Mouse (Mus musculus): ENCODE data around the gene Hsp90ab1.

Hsp90ab1 gene

DNA sequence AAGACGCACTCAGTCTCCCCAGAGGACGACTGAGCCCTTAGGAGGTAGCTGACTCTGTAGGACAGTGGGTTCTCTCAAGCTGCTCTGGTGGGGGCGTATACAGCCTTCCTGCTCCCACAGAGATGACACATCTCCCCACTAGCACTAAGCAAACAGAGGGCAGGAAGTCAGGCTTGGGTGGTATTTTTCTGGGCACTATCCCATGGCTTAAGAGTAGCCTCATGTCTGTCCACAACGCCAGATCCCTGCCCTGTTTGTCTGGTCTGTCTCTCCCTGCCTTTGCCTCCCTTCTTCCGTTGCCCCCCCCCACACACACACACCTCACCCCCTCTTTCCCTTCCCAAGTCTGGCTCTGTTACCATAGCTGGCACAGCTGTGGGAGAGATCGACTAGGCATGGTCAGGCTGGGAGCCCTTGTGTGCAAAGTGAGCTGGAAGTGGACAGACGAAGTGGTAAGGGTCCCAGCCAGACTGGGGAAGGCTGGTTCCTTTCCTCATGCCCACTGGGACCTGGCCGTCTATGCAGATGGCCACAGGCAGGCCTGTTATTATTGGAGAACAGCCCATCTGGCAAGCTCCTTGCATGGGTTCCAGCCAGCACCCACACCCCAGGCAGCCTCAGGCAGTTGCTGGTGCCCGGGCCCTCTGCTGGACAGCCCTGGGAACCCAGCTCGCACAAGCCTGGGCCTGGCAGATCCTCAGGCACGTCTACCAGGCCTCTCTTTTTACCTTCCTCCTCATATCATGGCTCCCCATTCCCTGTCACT lies 23.7 kb upstream of the Hsp90ab1 start:
- no peak for DNase-seq (ENCODE audit: low read depth, low spot score)

DNA sequence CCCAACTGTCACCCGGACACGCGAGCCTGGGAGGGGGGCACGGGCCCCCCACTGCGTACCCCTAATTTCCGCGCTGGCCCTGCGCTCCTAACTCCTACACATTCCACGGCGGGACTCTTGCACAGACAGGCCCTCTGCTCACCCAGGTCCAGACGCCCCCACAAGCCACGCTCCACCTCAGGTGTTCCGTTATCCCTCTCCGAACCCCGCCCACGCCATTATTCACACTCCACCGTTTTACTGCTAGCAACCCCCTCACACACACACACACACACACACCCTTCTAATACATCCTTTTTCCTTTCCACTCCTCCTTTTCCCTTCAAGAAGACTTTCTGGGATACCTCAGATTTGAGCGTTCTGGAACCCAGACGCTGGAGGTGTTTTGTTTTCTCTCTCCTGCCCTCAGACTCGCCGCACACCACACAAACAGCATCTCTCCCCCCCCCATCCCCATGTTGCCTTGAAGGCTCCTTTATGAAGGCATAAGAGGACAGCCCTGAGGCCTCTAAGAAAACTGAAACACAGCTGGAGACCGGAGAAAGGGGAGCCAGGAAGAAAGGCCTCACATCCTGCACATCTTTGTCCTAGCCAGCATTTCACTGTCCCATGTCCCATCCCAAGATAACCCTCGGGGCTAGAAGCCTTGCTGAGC lies 22.8 kb upstream of the Hsp90ab1 start:
- no peak for DNase-seq (ENCODE audit: low read depth, low spot score)

DNA sequence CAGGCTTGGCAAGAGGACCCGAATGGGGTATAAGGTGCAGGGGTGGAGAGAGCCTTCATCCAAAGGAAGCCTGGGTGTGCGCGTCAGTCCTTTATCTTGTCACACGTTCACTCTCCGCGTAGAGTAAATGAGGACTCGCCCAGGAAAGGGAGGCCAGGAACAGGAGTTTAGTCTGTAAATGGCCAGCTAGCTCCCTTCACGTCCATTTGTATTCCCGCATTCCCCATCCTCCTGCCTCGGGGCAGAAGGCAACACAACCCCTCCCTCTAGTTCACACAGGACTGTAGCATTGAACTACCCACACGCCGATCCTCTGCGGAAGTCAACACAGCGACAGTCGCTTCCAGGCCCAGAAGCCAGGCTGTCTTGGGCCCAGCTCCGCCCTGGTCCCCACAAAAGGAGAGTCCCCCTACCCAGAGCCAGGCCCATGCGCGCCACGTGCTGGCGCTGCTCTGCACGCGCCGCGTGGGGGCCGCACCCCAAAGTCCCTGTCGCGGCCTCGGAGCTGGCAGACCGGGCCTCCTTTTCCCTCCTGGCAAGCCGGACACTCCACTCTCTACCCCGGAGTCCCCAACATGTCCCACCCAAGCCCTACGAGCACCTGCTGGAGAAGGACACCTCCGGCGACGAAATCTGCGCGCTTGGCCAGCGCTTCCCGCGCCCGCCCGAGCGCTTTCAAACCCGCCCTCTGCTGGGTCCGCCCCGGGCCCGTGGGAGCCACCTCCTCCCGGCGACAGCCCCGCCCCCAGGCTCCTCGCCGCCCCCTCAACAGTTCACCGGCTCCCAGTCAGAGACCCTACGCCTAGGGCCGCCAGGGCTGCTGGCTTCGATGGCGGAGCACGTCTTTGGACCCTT lies 22.0 kb upstream of the Hsp90ab1 start:
- no peak for DNase-seq (ENCODE audit: low read depth, low spot score)

GRCm38 (mm10) chr17:45594195-45594594 lies 21.1 kb upstream of the Hsp90ab1 start:
- DNase-seq (ENCODE audit: low read depth, low spot score): no peak

DNA sequence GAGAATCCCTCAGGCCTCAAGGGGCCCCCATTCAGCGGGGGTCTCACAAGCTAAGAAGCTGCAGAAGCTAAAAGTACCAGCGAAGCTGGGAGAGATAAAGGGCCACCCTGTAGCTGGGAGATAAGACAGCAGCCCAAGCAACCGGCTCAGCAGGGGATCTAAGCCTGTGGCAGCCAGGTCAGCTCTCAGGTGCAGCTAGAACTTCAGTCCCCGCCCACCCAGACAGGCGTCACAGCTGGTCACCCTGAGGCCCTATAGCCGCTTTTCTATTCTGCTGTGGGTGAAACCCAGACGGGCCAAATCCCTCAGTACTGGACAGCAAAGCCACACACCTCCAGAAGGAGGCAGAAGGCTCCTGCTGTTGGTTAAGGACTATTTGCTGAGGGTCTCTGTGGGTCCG lies 20.4 kb upstream of the Hsp90ab1 start:
- DNase-seq (ENCODE audit: low read depth, low spot score): no peak

- no peak for DNase-seq (ENCODE audit: low read depth, low spot score)
Measured at GRCm38 (mm10) chr17:45592606-45593431, 19.7 kb upstream of the Hsp90ab1 start.

- DNase-seq (ENCODE audit: low read depth, low spot score): no peak
Measured at GRCm38 (mm10) chr17:45591701-45592605, 18.9 kb upstream of the Hsp90ab1 start.

GRCm38 (mm10) chr17:45590410-45590809 lies 17.3 kb upstream of the Hsp90ab1 start:
- DNase-seq (ENCODE audit: low read depth, low spot score): no peak

DNA sequence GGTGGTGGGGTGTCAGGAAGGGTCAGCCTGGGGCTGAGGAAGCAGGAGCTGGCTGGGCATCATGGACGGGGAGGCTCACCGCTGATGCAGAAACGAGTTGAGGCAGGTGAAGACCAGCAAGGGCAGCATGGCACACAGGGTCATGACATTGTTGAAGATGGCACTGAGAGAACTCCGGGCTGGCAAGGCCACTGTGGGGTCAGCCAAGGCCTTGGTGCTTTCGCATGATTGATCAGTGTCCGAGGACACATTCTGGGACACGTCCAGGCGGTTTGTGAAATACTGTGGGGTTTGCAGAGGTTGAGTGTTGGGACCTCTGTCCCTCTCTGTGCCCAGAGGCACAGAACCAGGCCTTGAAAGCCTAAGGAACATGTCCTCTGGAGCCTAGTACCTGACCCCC lies 16.8 kb upstream of the Hsp90ab1 start:
- no peak for DNase-seq (ENCODE audit: low read depth, low spot score)

- no peak for DNase-seq (ENCODE audit: low read depth, low spot score)
Measured at GRCm38 (mm10) chr17:45589236-45589635, 16.2 kb upstream of the Hsp90ab1 start.

GRCm38 (mm10) chr17:45588370-45588769 lies 15.3 kb upstream of the Hsp90ab1 start:
- no peak for DNase-seq (ENCODE audit: low read depth, low spot score)

GRCm38 (mm10) chr17:45586449-45586837 lies 13.4 kb upstream of the Hsp90ab1 start:
- DNase-seq (ENCODE audit: low read depth, low spot score): no peak

DNA sequence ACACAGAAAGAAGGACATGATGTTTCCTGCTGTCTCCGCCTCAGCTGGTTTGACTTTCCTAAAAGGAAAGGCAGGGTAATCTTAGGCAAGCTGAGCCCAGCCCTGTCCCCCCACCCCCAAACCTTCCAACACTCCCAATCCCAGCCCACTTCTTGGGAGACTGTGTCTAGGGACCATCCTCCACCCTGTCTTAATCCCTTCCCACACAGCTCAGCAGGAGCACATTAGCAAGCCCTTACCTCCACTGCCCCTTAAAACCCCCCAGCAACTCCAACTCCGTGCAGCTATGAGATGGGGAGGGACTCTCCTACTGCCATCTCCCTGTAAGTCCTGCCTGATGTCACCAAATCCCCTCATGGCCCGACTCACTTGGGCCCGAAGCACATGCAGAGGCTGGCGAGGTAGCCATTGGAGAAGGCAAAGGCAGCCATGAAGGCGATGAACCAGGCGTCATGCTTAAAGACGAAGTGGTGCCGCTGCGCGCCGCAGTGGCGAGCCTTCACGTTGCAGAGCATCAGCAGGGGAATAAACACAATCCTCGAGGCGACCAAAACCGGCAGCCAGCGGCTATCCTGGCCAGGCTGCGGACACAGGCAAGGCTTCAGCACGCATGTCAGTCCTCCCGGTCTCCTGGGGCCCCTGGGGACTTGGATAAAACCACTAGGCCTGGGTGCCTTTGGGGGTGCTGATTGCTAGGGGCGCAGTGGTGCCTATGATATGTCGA lies 12.8 kb upstream of the Hsp90ab1 start:
- no peak for DNase-seq (ENCODE audit: low read depth, low spot score)

DNA sequence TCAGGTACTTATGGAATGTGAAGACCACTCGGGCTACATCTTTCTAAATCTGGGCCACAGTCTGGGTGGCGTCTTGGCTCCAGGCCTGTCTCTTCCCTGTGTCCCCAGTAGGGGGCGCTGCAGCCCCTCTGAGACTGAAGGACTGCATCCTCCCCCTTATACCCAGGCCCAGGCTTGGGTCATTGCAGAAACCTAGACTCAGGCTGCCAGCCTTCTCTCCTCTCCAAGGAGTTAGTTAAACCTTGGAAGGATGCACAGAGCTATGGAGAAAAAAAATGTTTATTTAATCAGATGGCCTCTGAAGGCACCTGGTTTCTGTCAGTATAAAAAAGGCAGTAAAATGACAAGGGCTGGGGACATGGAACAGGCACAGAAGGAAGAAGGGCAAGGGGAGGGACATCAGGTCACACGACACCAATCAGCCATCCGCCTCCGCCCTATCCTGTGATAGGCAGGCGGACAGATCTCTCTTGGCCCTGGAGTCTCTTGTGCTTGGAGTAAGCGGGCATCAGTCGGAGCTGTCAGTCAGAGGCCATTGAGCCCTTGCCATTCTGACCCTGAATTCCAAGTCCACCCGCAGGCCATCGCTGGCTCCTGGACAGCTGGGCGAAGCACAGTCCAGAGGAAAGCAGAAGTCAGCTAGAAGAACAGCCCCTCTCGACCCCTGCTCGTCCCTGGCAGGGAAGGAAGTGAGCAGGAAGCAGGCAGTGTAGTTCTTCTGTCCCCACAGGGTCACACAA lies 12.0 kb upstream of the Hsp90ab1 start:
- peak; percentile 65 for DNase-seq (ENCODE audit: low read depth, low spot score)

DNA sequence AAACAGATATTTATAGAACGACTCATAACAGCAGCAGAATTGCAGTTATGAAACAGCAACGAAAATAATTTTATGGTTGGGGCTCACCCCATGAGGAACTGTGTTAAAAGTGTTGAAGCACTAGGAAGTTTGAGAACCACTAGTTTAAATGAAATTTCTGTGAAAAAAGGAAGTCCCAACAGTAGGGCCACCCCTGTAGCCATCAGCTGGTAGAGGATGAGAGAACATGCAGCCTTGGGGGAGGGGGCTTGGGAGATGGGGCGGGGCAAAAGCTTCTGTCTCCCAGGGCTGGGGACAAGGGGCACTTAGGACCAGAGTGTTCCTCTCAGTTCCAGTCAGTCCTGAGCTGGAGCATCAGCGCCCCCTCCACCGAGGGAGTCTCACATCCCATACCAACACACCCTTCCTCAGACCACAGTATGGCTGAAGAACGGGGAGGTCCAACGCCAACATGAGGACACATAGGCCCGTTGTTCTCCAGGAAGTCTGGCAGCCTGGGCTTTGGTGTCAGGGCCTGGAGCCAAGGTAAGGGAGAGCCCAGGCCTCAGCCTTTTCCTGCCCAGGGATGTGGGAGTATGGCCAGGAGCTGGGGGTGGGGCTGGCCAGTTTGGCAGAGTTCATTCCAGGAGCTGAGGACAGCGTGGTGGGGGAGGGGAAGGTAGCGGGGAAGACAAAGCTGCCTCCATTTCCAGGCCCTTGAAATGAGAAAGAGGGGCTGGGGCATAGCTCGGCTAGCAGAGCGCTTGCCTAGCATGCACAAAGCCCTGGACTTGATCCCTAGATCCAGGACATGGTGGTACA lies 11.2 kb upstream of the Hsp90ab1 start:
- DNase-seq (ENCODE audit: low read depth, low spot score): no peak

GRCm38 (mm10) chr17:45582715-45583355 lies 9.8 kb upstream of the Hsp90ab1 start:
- no peak for DNase-seq (ENCODE audit: low read depth, low spot score)

DNA sequence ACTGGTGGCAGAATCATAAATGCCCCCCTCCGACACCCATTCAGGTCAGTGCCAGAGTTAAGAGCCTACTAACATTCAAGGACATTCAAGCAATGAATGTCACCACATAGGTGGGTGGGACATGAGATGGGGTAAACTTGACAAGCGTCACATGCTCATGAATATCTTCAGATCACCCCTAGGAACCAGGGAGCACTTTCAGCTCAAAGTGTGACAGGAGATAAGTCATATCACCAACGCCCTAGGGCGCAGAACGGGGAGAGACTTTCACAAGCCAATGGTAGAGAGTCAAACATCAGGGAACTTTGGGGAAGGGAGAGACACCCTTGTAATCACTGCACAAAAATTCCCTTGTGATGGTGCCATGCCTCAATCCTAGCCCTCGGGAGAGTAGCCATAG lies 9.1 kb upstream of the Hsp90ab1 start:
- DNase-seq (ENCODE audit: low read depth, low spot score): no peak

DNA sequence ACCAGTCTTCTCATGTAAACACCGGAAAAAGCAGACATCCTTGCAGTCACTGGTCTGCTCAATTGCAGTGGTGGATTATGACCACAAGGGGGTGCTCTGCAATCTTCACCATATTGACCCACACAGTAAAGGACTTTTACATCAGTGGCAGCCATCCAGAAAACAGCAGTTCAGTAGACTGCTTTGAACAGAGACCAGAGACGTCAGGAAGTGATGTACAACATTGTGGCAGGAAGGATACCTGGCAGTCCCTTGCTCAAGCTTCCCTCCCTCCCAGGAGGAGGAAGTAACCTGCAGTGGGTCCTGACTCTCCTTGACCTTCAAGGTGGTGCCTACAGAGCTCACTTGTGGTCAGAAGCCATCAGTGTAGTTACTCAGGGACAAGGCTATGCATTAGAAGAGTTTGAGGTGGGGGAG lies 8.5 kb upstream of the Hsp90ab1 start:
- DNase-seq (ENCODE audit: low read depth, low spot score): no peak

Data from embryo, embryonic 11.5 days (tissue).